ENCODE assay signal across 12 mouse cellular contexts in the genomic region with DNA sequence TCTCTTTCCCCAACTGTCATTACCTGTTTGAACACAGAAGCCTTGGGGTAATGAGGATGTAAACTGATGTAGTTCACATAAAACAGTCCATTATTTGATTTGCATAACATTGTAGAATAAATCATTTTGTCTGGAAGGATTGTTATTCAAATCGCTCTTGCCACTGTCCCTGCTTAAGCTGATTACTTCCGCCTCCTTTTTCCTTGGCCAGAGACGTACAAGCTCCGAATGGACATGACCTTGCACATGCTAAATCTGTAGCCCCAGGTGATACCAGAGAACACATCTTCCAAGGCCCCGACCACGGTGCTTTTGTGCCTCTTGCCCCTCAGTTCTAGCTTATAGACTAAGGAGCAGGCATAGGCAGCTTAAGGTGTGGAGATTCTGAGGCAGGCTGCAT.
"Had no signal": no experiment of that assay in that cellular context is flagged by ENCODE, and none has a peak within 500 bp of the region (broad histone marks: within the 10 kb centered on the region; RNA-seq: fewer than 3 reads in every experiment).

No protein-coding gene starts in this region.

- DNase-seq: gastrocnemius, postnatal 14 days; gastrocnemius, postnatal 36 days; heart, adult 18-20 months; heart, postnatal 14 days; heart, postnatal 36 days; kidney, adult 11 months; kidney, adult 2 months; kidney, adult 9 months; kidney, postnatal 25 days; kidney, postnatal 4 days; liver; liver, embryonic 13.5 days had no signal
